Mouse (Mus musculus) heart, adult 2 months (tissue): ENCODE measurements at regions not wholly inside any gene's neighbourhood (a gene's known extent, or its start where the extent isn't known, plus 50 kb on each side); places are given as distances from the start of the nearest gene placed in this dataset.

ENCODE experiments used
- DNase-seq, 2 experiments: peaks; one replicate each; pipeline ENCODE4 v3.0.0; 2021
- H3K27ac ChIP-seq: fragments of 200-600 bp; 2 replicates; pipeline ENCODE4 v1.8.1; 2022
- H3K27me3 ChIP-seq: fragments of 200-500 bp; 2 replicates; pipeline ENCODE4 v1.6.1; 2012; ENCODE audit warnings: mild to moderate bottlenecking, low read length, inconsistent platforms, mixed read lengths; ENCODE audit not compliant: control insufficient read depth, insufficient read depth
- H3K36me3 ChIP-seq: fragments of 200-500 bp; 2 replicates; pipeline ENCODE4 v1.6.1; 2012; ENCODE audit warnings: low read length, inconsistent platforms; ENCODE audit not compliant: control insufficient read depth, insufficient read depth
- H3K4me1 ChIP-seq: fragments of 200-500 bp; 2 replicates; pipeline ENCODE4 v1.6.1; 2011; ENCODE audit warnings: low read length; ENCODE audit not compliant: control insufficient read depth, insufficient read depth
- H3K4me3 ChIP-seq: fragments of 200-600 bp; 2 replicates; pipeline ENCODE4 v1.8.1; 2022
- H3K79me2 ChIP-seq: fragments of 200-500 bp; replicated peaks from 2 replicates; pipeline ENCODE4 v1.6.1; 2012; ENCODE audit warnings: mild to moderate bottlenecking, inconsistent platforms, low read length, moderate library complexity, mixed read lengths; ENCODE audit not compliant: control insufficient read depth, insufficient read depth
- H3K9ac ChIP-seq: fragments of 200-500 bp; 2 replicates; pipeline ENCODE4 v1.6.1; 2012; ENCODE audit warnings: low read depth, mild to moderate bottlenecking, control low read depth, inconsistent platforms, low read length, mixed read lengths
- CTCF ChIP-seq: fragments of 200-600 bp; IDR thresholded peaks from 2 replicates; pipeline ENCODE4 v1.8.1; 2022; ENCODE audit warnings: antibody characterized with exemption, mild to moderate bottlenecking, moderate library complexity
- EP300 ChIP-seq: fragments of 200-500 bp; IDR thresholded peaks from 2 replicates; pipeline ENCODE4 v1.6.1; 2011; ENCODE audit warnings: low read depth, low read length, control low read depth; ENCODE audit not compliant: insufficient read depth
- POLR2A ChIP-seq: fragments of 200-500 bp; IDR thresholded peaks from 2 replicates; pipeline ENCODE4 v1.6.1; 2011; ENCODE audit warnings: mild to moderate bottlenecking, low read depth, low read length, control low read depth; ENCODE audit not compliant: insufficient read depth
- WGBS: fragments of 180-500 bp; shearing (Covaris S2); methylation state at CpG from one replicate; pipeline ENCODE4 v1.1.7; 2018; 5-methylcytosine and 5-hydroxymethylcytosine counted together
- intact Hi-C: fragments of 180-260 bp; cut with DNase I; formaldehyde crosslinking; loops from one replicate; pipeline ENCODE4 v1.15.1; 2025

DNA sequence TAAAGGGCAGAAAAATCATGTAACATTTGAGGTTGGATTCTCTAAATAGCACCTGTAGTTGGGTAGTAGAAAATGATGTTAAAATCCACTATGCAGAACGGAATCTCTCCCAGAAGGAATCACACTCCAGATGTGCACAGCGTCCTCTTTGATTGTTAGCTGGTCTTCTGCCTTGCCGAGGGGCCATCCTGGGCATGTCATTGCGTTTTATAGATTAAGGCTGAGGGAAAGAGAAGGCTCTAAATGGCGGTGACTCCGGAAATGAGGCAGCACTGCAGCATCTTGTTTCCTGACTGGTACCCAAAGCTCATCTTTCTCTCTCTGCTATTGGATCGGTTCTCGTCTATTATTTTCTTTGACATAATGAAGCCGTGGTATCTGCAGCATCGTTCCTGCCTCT, 237.5 kb downstream of the Ttll7 start:
- Histone ChIP-seq H3K9ac (no peak overlapping the region), H3K27me3 (no peaks in the 10 kb centered on the region), H3K4me1 (no peaks in the 10 kb centered on the region), H3K36me3 (no peaks in the 10 kb centered on the region), H3K4me3 (no peak overlapping the region), H3K79me2 (no peaks in the 10 kb centered on the region), H3K27ac (no peak overlapping the region)
- 82% methylated on average over 10 of the region's 10 CpGs for WGBS
- DNase-seq = no peak
- intact Hi-C loops = no loop called here
- TF ChIP-seq EP300 (no peak), POLR2A (no peak), CTCF (no peak)

DNA sequence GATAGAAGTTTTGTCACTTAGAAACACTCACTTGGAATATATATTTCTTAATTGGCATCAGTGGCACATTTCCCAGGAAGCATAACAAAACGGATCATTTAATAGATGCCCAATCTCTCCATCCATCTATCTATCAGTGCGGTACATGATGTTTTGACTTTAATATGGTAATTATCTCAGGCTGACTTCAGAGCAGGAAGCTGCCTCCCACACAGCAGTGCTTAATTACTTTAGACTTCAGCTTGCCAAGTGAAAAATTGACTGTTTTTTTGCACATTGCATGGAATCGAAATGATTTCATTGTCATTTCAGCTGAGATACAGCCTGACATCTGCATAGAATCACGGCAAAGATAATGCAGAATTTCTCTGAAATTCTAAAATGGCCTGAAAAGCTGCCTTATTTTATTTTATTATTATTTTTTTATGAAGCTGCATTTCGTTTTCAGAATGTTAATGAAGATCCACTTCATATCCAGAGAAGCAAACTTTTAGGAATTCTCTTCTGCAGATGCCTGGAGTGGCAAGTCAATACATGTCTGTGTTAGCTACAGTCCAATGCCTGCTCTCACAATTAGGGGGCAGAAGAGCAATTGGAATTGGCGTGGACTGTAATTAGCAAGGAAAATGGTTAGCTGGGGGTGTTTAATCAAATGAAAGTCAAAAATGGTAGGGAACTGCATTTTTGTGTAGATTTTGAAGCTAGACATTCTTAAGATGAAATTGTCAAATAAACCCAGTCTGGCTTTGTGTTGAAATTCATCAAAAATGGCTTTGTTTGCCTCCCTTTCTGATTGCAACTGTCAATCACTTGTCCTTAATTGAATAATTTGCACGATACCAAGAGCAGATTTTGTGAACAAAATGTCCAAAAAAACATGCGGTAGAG, 240.3 kb downstream of the Ttll7 start:
- no peak for DNase-seq
- Histone ChIP-seq H3K4me3 (no peak overlapping the region), H3K4me1 (no peaks in the 10 kb centered on the region), H3K27ac (no peak overlapping the region), H3K27me3 (no peaks in the 10 kb centered on the region), H3K79me2 (no peaks in the 10 kb centered on the region), H3K9ac (no peak overlapping the region), H3K36me3 (no peaks in the 10 kb centered on the region)
- peak; percentile 57 for TF ChIP-seq CTCF
- TF ChIP-seq POLR2A = no peak
- no peak for TF ChIP-seq EP300
- 62% methylated on average over 8 of the region's 8 CpGs for WGBS
- intact Hi-C loops = no loop called here

DNA sequence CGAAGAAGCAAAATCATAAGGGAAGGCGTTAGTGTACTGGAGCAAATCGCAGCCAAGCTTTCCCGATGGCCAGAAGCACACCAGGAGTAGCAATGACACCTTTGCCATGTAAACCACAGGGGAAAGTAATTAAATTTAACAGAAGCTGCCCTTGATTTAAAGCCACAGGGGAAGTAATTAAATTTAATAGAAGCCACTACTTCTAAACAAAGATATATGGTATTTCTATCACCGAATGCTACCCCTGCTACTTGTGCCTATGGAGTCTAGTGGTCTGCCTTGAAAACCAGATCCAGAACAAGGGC, 240.9 kb downstream of the Ttll7 start:
- H3K36me3 ChIP-seq = no peaks in the 10 kb centered on the region
- DNase-seq = no peak
- H3K4me1 ChIP-seq = no peaks in the 10 kb centered on the region
- WGBS = 94% methylated on average over 5 of the region's 5 CpGs
- no peaks in the 10 kb centered on the region for H3K27me3 ChIP-seq
- no peaks in the 10 kb centered on the region for H3K79me2 ChIP-seq
- no peak overlapping the region for H3K27ac ChIP-seq
- H3K4me3 ChIP-seq = no peak overlapping the region
- H3K9ac ChIP-seq = no peak overlapping the region
- TF ChIP-seq EP300 (no peak), POLR2A (no peak), CTCF (no peak)
- intact Hi-C loops = no loop called here

DNA sequence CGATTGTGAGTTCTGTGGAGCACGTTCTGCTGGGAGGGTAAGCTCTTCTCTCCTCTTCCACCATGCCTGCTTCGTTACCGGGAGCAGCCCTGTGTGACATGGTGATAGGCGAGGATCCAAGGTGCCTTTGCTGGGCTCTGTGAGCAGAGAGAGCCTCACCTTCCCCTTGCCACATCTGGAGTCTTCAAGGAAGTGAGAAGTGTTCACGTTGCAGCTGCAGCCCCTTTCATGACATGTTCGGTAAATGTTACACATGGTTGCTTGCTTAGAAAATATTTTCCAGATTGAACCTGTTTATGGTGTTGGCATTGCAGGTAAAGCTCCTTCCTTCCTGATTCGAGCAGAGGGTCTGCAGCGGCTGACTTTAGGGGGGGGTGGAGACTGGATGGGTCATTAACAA, 244.0 kb downstream of the Ttll7 start:
- H3K36me3 ChIP-seq = no peaks in the 10 kb centered on the region
- 52% methylated on average over 9 of the region's 9 CpGs for WGBS

DNA sequence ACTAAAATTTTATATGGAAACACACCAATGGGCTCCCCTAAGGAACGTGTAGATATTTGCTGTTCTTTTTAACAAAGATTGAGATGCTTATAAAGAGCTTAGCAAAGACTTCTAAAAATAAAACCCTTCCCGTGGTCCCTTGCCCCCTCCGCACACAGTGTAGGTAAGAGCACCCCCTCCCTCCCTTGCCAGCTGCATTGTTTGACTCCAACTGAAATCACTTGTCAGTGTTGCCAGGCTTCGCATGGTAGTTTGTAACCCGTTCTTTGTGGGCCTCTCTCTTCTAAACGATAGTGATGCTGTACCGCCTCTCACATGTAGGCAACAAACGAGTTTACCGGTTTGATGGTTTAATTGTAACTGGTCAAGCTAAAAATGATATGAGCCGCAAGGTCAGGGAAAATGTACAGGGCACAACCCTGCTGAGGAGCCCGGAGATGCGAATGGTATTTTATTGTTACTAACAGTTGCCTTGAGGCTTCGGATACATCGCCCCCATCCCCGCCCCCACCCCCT, 246.0 kb downstream of the Ttll7 start:
- Histone ChIP-seq H3K4me1 (no peaks in the 10 kb centered on the region), H3K4me3 (no peak overlapping the region), H3K36me3 (no peaks in the 10 kb centered on the region), H3K79me2 (no peaks in the 10 kb centered on the region), H3K9ac (no peak overlapping the region), H3K27me3 (no peaks in the 10 kb centered on the region), H3K27ac (no peak overlapping the region)
- DNase-seq = no peak
- 60% methylated on average over 15 of the region's 15 CpGs for WGBS
- intact Hi-C loops = no loop called here
- TF ChIP-seq CTCF (no peak), EP300 (no peak), POLR2A (no peak)

More for the DNA sequence above, 244.0 kb downstream of the Ttll7 start:
- TF ChIP-seq EP300 = no peak
- TF ChIP-seq CTCF = no peak
- TF ChIP-seq POLR2A = no peak
- no peaks in the 10 kb centered on the region for H3K4me1 ChIP-seq
- no peak overlapping the region for H3K27ac ChIP-seq
- H3K27me3 ChIP-seq = no peaks in the 10 kb centered on the region
- no peak overlapping the region for H3K9ac ChIP-seq
- intact Hi-C loops = no loop called here
- DNase-seq = no peak
- H3K4me3 ChIP-seq = no peak overlapping the region
- H3K79me2 ChIP-seq = no peaks in the 10 kb centered on the region

DNA sequence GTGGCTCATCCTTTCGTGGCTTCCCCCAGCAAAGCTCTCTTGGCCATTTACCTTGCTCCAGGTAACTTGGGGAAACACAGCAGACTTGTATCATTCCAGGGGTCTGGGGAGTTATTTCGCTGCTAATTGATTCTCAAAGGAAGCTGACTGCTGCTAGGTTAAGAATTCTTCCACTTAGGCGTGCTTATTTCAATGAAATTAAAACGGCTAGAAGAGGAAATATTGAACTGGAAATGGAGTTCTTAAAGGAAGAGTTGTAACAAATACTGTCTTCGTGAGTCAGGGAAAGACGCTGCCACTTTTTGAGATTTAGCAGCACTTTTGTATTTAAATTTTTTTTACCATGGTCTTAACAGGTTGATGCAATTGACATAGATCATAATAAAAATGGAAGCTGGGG, 246.4 kb downstream of the Ttll7 start:
- Histone ChIP-seq H3K79me2 (no peaks in the 10 kb centered on the region), H3K4me3 (no peak overlapping the region), H3K27ac (no peak overlapping the region), H3K27me3 (no peaks in the 10 kb centered on the region), H3K36me3 (no peaks in the 10 kb centered on the region), H3K9ac (no peak overlapping the region), H3K4me1 (no peaks in the 10 kb centered on the region)
- DNase-seq = no peak
- intact Hi-C loops = no loop called here
- 62% methylated on average over 6 of the region's 6 CpGs for WGBS
- TF ChIP-seq EP300 (no peak), POLR2A (no peak)
